Mouse (Mus musculus) heart, postnatal 0 days (tissue): ENCODE data around the gene Cela2a.

Experiments used
- CTCF ChIP-seq: IDR thresholded peaks from 2 replicates; pipeline ENCODE4 v1.5.1; 2016; ENCODE audit warnings: antibody characterized with exemption, control low read depth, low read depth
- EP300 ChIP-seq: IDR thresholded peaks from 2 replicates; pipeline ENCODE4 v1.6.1; 2016; ENCODE audit warnings: antibody characterized with exemption, low read depth

GRCm38 (mm10) chr4:141797545-141797944, 28.4 kb downstream of the Cela2a start:
- no peak for TF ChIP-seq EP300
- TF ChIP-seq CTCF, result no peak
